ENCODE assay signal across 8 mouse cellular contexts in the genomic region with DNA sequence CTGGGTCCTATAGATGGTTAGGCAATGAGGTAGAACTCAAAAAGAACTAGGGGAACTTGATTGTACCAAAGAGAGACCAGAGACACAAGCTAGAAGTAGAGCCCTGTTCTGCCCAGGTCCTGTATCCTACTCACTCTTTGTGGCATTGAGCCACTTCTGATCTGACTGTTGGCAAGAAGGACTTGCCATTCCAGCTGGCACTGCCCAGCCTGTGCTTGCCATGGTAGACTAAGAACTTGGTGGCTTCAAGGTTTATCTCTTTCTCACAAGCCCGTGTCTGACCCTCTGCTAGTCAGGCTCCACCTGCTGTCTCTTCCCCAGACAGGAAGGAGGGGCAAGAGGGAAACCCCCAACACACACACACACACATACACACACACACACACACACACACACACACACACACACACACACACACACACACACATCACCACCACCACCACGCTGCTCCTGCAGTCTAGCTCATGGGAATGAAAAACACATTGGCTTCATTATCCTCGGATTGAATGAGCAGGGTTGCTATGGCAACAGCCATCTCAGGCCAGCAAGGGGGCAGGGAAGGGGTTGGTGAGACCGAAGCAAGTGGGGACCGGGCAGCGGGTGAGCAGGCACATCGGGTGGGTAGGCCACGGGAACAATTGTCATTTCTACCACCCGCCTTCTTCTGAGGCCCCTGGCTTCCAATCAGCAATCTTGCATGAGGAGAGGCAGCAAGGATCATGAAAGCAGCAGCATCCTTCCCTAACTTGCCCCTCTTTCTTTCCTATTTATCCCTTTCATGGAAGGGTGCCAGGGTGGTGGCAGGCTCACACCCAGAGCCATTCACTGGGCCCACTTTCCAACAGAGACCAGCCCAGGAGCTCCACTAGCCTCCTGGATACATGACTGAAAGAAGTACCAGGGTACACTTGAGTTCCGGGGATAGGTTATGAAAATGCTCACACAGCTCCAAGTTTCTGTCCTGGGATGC.
DNase-seq lines count a peak whose midpoint lies in the region; ATAC-seq and TF ChIP-seq lines count a peak whose summit lies in the region.

No protein-coding gene starts in this region.

- 0 out of 2 replicates have a peak overlapping the region, but pooled peaks have one; percentile 12 for H3K4me3 ChIP-seq in hindbrain, embryonic 10.5 days
- H3K4me3 ChIP-seq in limb, embryonic 11.5 days (ENCODE audit: low read depth, low read length) = no peak overlapping the region
- no peak overlapping the region for H3K4me3 ChIP-seq in liver, embryonic 12.5 days

- no peak for TF ChIP-seq CTCF in brain, embryonic 14.5 days (IDR thresholded peaks at IDR 0.05; ENCODE audit: borderline replicate concordance, extremely low read depth, insufficient read depth, insufficient read length)

- H3K9ac ChIP-seq in limb, embryonic 11.5 days (ENCODE audit: low read length) = no peak overlapping the region
- H3K9ac ChIP-seq in liver, embryonic 12.5 days = no peak overlapping the region

- ATAC-seq in common myeloid progenitor, adult 5-6 weeks (replicated peaks; ENCODE audit: low read depth, poor library complexity, severe bottlenecking) = 0 out of 2 replicates have a peak, but pooled peaks have one; percentile 3
- no peak for ATAC-seq in limb, embryonic 11.5 days (ENCODE audit: insufficient number of reproducible peaks, low FRiP score, low TSS enrichment, low read depth)
- ATAC-seq in liver, embryonic 12.5 days = no peak

- no peaks in the 10 kb centered on the region for H3K9me3 ChIP-seq in hindbrain, embryonic 10.5 days
- H3K9me3 ChIP-seq in limb, embryonic 11.5 days (ENCODE audit: control insufficient read depth, low read length) = no peaks in the 10 kb centered on the region
- no peaks in the 10 kb centered on the region for H3K9me3 ChIP-seq in liver, embryonic 12.5 days (replicated peaks)

- 26% methylated on average over 10 of the region's 10 CpGs for WGBS in hindbrain, embryonic 10.5 days
- WGBS in limb, embryonic 11.5 days = 34% methylated on average over 10 of the region's 10 CpGs
- WGBS in liver, embryonic 12.5 days (ENCODE audit: insufficient replicate concordance) = 73% methylated on average over 10 of the region's 10 CpGs

- peaks cover 76% of the 10 kb centered on the region for H3K36me3 ChIP-seq in hindbrain, embryonic 10.5 days
- H3K36me3 ChIP-seq in limb, embryonic 11.5 days (ENCODE audit: control insufficient read depth, insufficient read depth, low read length) = peaks cover 2% of the 10 kb centered on the region; the same call in 1 of the 2 replicates
- peaks cover 36% of the 10 kb centered on the region for H3K36me3 ChIP-seq in liver, embryonic 12.5 days

- peak; percentile 96 for DNase-seq in brain, embryonic 14.5 days (ENCODE audit: low read depth)
- DNase-seq in hindbrain, embryonic 10.5 days (ENCODE audit: low spot score) = peak; percentile 73
- peak; percentile 71 for DNase-seq in limb, embryonic 11.5 days (ENCODE audit: low spot score)
- DNase-seq in right cerebral cortex, adult 18-20 months = peak; percentile 64
- DNase-seq in gastrocnemius, postnatal 10 days = no peak
- DNase-seq in urinary bladder, postnatal 25 days (ENCODE audit: low spot score) = no peak

- peaks cover 86% of the 10 kb centered on the region for H3K4me1 ChIP-seq in hindbrain, embryonic 10.5 days (replicated peaks)
- H3K4me1 ChIP-seq in limb, embryonic 11.5 days (ENCODE audit: control insufficient read depth, insufficient read depth, low read length) = peaks cover 64% of the 10 kb centered on the region
- H3K4me1 ChIP-seq in liver, embryonic 12.5 days = peaks cover 34% of the 10 kb centered on the region

- H3K27ac ChIP-seq in hindbrain, embryonic 10.5 days = peak overlapping the region; percentile 72
- peak overlapping the region; percentile 5; the same call in 1 of the 2 replicates for H3K27ac ChIP-seq in limb, embryonic 11.5 days (replicated peaks; ENCODE audit: low read depth, low read length)
- H3K27ac ChIP-seq in liver, embryonic 12.5 days = no peak overlapping the region

- TF ChIP-seq POLR2A in brain, embryonic 14.5 days (IDR thresholded peaks at IDR 0.05; ENCODE audit: borderline replicate concordance, extremely low read depth, insufficient read depth, insufficient read length, poor library complexity, severe bottlenecking) = no peak

- no peaks in the 10 kb centered on the region for H3K27me3 ChIP-seq in hindbrain, embryonic 10.5 days (ENCODE audit: insufficient read depth, poor library complexity, severe bottlenecking)
- H3K27me3 ChIP-seq in limb, embryonic 11.5 days (ENCODE audit: control insufficient read depth, insufficient read depth, low read length) = no peaks in the 10 kb centered on the region
- H3K27me3 ChIP-seq in liver, embryonic 12.5 days (replicated peaks) = no peaks in the 10 kb centered on the region

- H3K4me2 ChIP-seq in limb, embryonic 11.5 days (ENCODE audit: low read depth, severe bottlenecking) = no peak overlapping the region
- H3K4me2 ChIP-seq in liver, embryonic 12.5 days = no peak overlapping the region

Comparison
In these comparisons a context has a peak if more than half of its experiments do, and no peak if none do; other contexts are left out.
1. DNase-seq: peak in brain, embryonic 14.5 days (single experiment), hindbrain, embryonic 10.5 days (single experiment), limb, embryonic 11.5 days (single experiment) and right cerebral cortex, adult 18-20 months (single experiment); none in gastrocnemius, postnatal 10 days (single experiment) and urinary bladder, postnatal 25 days (single experiment).